Mouse (Mus musculus) neutrophil, adult 65 days (primary cell): ENCODE measurements around the gene Mill2. TPM values are rescaled to one million over a fixed set of nuclear protein-coding genes. Genes with fewer than 3 reads are reported as not detected.

Experiments used
- total RNA-seq: library from RNA; stranded (reverse); gene quantifications from 2 replicates; pipeline ENCODE4 v1.2.4, GENCODE M21; 2023

Mill2 gene
- total RNA-seq, result not detected in 2 replicates

DNA sequence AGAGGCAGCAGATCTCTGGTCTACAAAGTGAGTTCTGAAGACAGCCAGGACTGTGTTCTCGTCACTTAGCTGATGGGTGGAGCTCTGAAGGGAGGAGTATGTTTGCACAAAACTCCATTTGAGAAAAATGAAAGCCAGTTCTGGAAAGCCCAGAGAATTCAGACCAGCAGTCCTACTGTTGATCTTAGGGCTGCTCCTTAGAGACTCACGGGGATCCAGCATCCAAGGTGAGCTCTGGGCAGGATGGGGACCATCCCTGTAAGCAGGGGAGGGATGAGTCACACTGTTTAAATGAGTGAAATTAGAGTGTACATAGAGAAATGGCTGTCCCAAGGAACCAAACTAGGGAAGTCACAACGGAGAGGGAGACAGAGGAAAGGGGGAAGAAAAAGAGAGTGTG is at the start of gene Mill2:
Mill2 (plus strand) TSS at position 102 of the 400 bp plus-strand sequence.

DNA sequence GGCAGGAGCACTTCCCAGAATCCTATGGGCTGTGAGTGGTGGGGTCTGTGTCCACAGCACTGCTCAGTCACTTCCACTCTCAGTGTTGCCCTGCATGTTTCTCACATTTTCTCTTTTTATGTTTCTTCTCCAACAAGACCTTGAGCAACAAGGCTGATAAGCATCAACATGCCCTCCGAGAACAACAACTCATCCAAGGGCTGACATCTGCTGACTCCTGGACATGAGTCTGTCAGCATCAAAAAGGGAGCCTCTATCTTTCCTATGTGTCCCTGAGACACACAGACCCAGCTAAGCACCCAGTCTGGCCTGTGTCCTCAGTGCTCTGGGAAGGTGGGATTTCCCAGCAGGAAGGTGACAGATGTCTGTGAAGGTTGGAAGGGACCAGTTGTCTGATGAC is 41.3 kb upstream of the Mill2 start, which contains the start of gene Psg19:
Psg19 (minus strand) TSS at position 101 of the 400 bp plus-strand sequence.

DNA sequence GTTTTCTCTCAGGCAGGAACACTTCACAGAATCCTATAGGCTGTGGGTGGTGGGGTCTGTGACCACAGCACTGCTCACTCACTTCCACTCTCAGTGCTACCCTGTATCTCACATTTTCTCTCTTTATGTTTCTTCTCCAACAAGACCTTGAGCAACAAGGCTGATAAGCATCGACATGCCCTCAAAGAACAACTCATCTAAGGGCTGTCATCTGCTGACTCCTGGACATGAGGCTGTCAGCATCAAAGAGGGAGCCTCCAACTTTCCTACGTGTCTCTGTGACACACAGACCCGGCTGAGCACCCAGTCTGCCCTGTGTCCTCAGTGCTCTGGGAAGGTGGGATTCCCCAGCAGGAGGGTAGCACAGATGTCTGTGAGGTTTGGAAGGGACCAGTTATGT is 18.3 kb upstream of the Mill2 start, which contains the start of gene Psg17:
Psg17 (minus strand) TSS at position 101 of the 400 bp plus-strand sequence.

DNA sequence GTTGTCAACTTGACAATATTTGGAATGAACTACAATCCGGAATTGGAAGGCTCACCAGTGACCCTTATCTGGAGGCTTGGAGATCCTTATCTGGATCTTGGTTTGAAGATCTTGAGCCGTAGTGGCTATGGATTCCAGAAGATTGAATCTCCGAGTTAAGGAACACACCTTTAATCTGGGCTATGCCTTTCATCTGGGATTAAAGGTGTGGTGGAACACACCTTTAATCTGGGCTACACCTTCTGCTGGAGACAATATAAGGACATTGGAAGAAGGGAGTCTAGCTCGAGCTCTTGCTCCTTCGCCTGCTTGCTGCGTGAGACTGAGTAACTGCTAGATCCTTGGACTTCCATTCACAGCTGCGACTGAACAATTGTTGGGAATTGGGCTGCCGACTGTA is 31.3 kb downstream of the Mill2 start, which contains the start of gene Pglyrp1:
Pglyrp1 (plus strand) TSS at position 301 of the 400 bp plus-strand sequence.

DNA sequence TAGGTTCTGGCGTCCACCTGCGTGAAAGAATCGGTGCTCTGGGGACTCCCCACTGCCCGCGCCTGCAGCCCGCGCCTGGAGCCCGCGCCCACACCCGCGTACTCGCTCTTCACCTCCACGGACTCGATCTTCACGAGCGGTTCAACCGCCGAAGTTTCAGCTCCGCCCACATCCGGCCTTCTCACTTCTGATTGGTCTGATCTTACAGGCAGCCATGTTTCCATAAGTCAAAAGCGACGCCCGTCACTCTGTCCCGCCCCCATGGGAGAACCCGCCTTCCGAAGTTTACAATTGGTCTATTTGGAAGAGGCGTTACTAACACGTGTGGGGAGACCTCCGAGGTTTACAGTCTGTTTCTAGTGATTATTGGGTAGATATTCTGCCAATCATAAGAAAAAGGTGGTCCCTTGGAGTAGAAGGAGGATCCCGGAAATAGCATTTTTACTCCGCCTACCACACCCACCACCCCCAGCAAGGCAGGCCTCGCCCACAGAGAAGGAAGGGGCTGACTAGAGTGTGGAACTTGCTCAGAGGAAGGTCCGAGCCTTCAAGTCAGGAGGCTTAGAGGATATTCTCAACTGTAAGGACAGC is 70.6 kb downstream of the Mill2 start, which contains the start of gene Ccdc61:
Ccdc61 (minus strand) TSS at position 175 of the 591 bp plus-strand sequence.

Other genes with a start within 250 kb of the Mill2 start
- gene Psg23, start 223.5 kb upstream of the Mill2 start, total RNA-seq, result not detected in 2 replicates
- not detected in 2 replicates for gene Psg21, start 183.2 kb upstream of the Mill2 start, total RNA-seq
- gene Psg20, start 153.8 kb upstream of the Mill2 start, total RNA-seq, result not detected in 2 replicates
- gene Psg22, start 121.9 kb upstream of the Mill2 start, total RNA-seq, result not detected in 2 replicates
- not detected in 2 replicates for gene Psg19, start 41.4 kb upstream of the Mill2 start, total RNA-seq
- gene Psg17, start 18.4 kb upstream of the Mill2 start, total RNA-seq, result not detected in 2 replicates
- 2,075 and 2,383 TPM in 2 replicates for gene Pglyrp1, start 31.4 kb downstream of the Mill2 start, total RNA-seq
- 11.2 and 12.3 TPM in 2 replicates for gene Ccdc61, start 70.4 kb downstream of the Mill2 start, total RNA-seq
- gene Nova2, start 85.9 kb downstream of the Mill2 start, total RNA-seq, result not detected in 2 replicates
- not detected in 2 replicates for gene Nanos2, start 147.4 kb downstream of the Mill2 start, total RNA-seq
- 0.48 TPM in 1 of 2 replicates, not detected in the other for gene Mypop, start 151.3 kb downstream of the Mill2 start, total RNA-seq
- gene Irf2bp1, start 164.1 kb downstream of the Mill2 start, total RNA-seq, result 11.7 and 14.2 TPM in 2 replicates
- not detected in 2 replicates for gene Foxa3, start 183.6 kb downstream of the Mill2 start, total RNA-seq
- gene Sympk, start 184.4 kb downstream of the Mill2 start, total RNA-seq, result 48.2 and 50.0 TPM in 2 replicates
- gene Rsph6a, start 214.7 kb downstream of the Mill2 start, total RNA-seq, result not detected in 2 replicates
- 17.9 and 18.4 TPM in 2 replicates for gene Dmwd, start 236.3 kb downstream of the Mill2 start, total RNA-seq
- 3.2 and 5.1 TPM in 2 replicates for gene Dmpk, start 243.9 kb downstream of the Mill2 start, total RNA-seq